ENCODE assay signal across 20 mouse cellular contexts in genomic region chr10:121300659-121301058, GRCm38 (mm10). TPM values are rescaled to one million over a fixed set of nuclear protein-coding genes. Genes with fewer than 3 reads are reported as not detected.
DNase-seq lines count a peak whose midpoint lies in the region; ATAC-seq lines count a peak whose summit lies in the region.
"Had no signal": no experiment of that assay in that cellular context is flagged by ENCODE, and none has a peak within 500 bp of the region (broad histone marks: within the 10 kb centered on the region; RNA-seq: fewer than 3 reads in every experiment).

No protein-coding gene starts in this region.

- DNase-seq in CD4-positive helper T cell, adult 2 months (ENCODE audit: low read depth, low spot score) = peak; percentile 53
- peak; percentile 36 for DNase-seq in CD4-positive, CD25-positive, alpha-beta regulatory T cell, adult 2 months (ENCODE audit: low read depth, low spot score)
- DNase-seq in lung, postnatal 36 days = no peak
- no peak for DNase-seq in cerebellum, adult 9-10 months
- DNase-seq in cerebellum, postnatal 14 days = no peak
- DNase-seq in spleen, postnatal 36 days (ENCODE audit: low spot score in 2 of 2) = no peak
- DNase-seq: adrenal gland, adult 2 months; adrenal gland, postnatal 10 days; adrenal gland, postnatal 25 days; cerebellum, adult 11-12 months; cerebellum, adult 2 months; cerebellum, adult 9-11 months; cerebellum, postnatal 25 days had no signal

- peak; percentile 51 for ATAC-seq in activated CD4-positive, CD25-positive, alpha-beta regulatory T cell, adult 4 months
- peak; percentile 55 for ATAC-seq in inflammation-experienced regulatory T-cells, adult 6 months
- ATAC-seq: forebrain, embryonic 14.5 days; forebrain, embryonic 16.5 days; Patski had no signal

RNA-seq across cellular contexts. Expression of gene Tbc1d30, which starts 50.4 kb away (rescaled TPM):
- polyA plus RNA-seq in activated CD4-positive, CD25-positive, alpha-beta regulatory T cell, adult 4 months (2017; shearing (Covaris generic)) = 1 to 10 TPM; 5.0 to 5.7 TPM
- 1 to 10 TPM; 3.3 to 7.0 (median 3.5) TPM for polyA plus RNA-seq in inflammation-experienced regulatory T-cells, adult 6 months (2017; shearing (Covaris generic))
- polyA plus RNA-seq: C2C12, G1E had no signal

Comparison
In these comparisons a context has a peak if more than half of its experiments do, and no peak if none do; other contexts are left out.
1. DNase-seq: peak in CD4-positive helper T cell, adult 2 months (single experiment) and CD4-positive, CD25-positive, alpha-beta regulatory T cell, adult 2 months (single experiment); none in lung, postnatal 36 days (single experiment), cerebellum, adult 9-10 months (single experiment), cerebellum, postnatal 14 days (0 of 2) and spleen, postnatal 36 days (0 of 2).